Mouse (Mus musculus): ENCODE results near the gene Dach1. TPM values are rescaled to one million over a fixed set of nuclear protein-coding genes. Genes with fewer than 3 reads are reported as not detected.

Dach1 gene
- polyA plus RNA-seq, 1 experiment from 2014 or later = 0.18 TPM

GRCm38 (mm10) chr14:97829865-97830264, 339.7 kb downstream of the Dach1 start:
- H3K36me3 ChIP-seq = no peaks in the 10 kb centered on the region
- ATAC-seq (ENCODE audit: low read depth) (no peak), DNase-seq (no peak)
- H3K4me3 ChIP-seq (replicated peaks) = no peak overlapping the region
- H3K27ac ChIP-seq = no peak overlapping the region
- H3K4me2 ChIP-seq = no peak overlapping the region
- H3K27me3 ChIP-seq = no peaks in the 10 kb centered on the region
- no peaks in the 10 kb centered on the region for H3K9me3 ChIP-seq (replicated peaks)
- 57% methylated on average over 3 of the region's 3 CpGs for WGBS (ENCODE audit: insufficient replicate concordance)
- no peaks in the 10 kb centered on the region for H3K4me1 ChIP-seq (replicated peaks)
- H3K9ac ChIP-seq = no peak overlapping the region

- H3K9me3 ChIP-seq (replicated peaks) = no peaks in the 10 kb centered on the region
- H3K4me1 ChIP-seq (replicated peaks) = no peaks in the 10 kb centered on the region
- H3K9ac ChIP-seq = no peak overlapping the region
- H3K27ac ChIP-seq = no peak overlapping the region
- H3K36me3 ChIP-seq = no peaks in the 10 kb centered on the region
- no peak overlapping the region for H3K4me2 ChIP-seq
- no peak for ATAC-seq (ENCODE audit: low read depth)
- H3K4me3 ChIP-seq (replicated peaks) = no peak overlapping the region
- 66% methylated on average over 7 of the region's 7 CpGs for WGBS (ENCODE audit: insufficient replicate concordance)
- H3K27me3 ChIP-seq = no peaks in the 10 kb centered on the region
- DNase-seq = no peak
Observed at GRCm38 (mm10) chr14:97814555-97815175, 354.9 kb downstream of the Dach1 start.

GRCm38 (mm10) chr14:97813557-97813956, 356.0 kb downstream of the Dach1 start:
- H3K36me3 ChIP-seq = no peaks in the 10 kb centered on the region
- ATAC-seq (ENCODE audit: low read depth) (no peak), DNase-seq (no peak)
- no peaks in the 10 kb centered on the region for H3K27me3 ChIP-seq
- H3K27ac ChIP-seq = no peak overlapping the region
- no peak overlapping the region for H3K4me3 ChIP-seq (replicated peaks)
- WGBS (ENCODE audit: insufficient replicate concordance) = 72% methylated on average over 11 of the region's 11 CpGs
- H3K4me2 ChIP-seq = no peak overlapping the region
- H3K9me3 ChIP-seq (replicated peaks) = no peaks in the 10 kb centered on the region
- no peaks in the 10 kb centered on the region for H3K4me1 ChIP-seq (replicated peaks)
- no peak overlapping the region for H3K9ac ChIP-seq

- H3K36me3 ChIP-seq = no peaks in the 10 kb centered on the region
- no peak overlapping the region for H3K4me2 ChIP-seq
- WGBS (ENCODE audit: insufficient replicate concordance) = 60% methylated on average over 5 of the region's 5 CpGs
- no peak overlapping the region for H3K4me3 ChIP-seq (replicated peaks)
- no peaks in the 10 kb centered on the region for H3K4me1 ChIP-seq (replicated peaks)
- no peak for DNase-seq
- H3K9me3 ChIP-seq (replicated peaks) = no peaks in the 10 kb centered on the region
- no peak overlapping the region for H3K9ac ChIP-seq
- no peak overlapping the region for H3K27ac ChIP-seq
- no peaks in the 10 kb centered on the region for H3K27me3 ChIP-seq
- ATAC-seq (ENCODE audit: low read depth) = no peak
Observed at GRCm38 (mm10) chr14:97795385-97795952, 374.1 kb downstream of the Dach1 start.

DNA sequence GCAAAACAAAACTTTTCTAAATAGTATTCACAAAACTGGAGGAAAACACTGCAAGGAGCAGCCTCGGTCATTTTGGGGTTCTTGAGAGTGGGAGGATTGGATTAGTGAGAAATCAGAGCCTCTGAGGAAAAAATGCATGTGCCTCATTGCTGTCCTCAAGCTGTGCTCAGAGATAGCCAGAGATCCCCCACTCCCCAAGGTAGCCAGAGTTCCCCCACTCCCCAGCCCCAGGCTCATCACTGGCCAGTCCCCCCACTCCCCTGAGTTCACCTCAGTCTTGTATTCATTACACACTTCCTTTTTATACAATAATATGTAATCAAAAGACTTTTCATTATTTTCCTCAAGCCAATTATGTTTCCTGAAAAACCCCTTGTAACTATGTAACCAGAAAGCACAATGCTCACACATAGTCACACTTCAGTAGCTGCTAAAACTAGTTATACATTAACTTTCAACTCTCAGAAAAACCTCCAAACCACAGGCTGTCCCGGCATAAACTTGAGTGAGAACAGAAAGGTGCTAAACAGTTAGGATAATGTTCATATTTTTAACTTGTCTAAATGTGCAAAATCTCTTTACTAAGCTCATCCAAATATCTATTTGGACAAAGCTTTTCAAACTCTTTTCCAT, 395.3 kb downstream of the Dach1 start:
- DNase-seq (no peak), ATAC-seq (ENCODE audit: low read depth) (no peak)
- H3K9me3 ChIP-seq (replicated peaks) = no peaks in the 10 kb centered on the region
- no peaks in the 10 kb centered on the region for H3K36me3 ChIP-seq
- H3K27me3 ChIP-seq = no peaks in the 10 kb centered on the region
- no peaks in the 10 kb centered on the region for H3K4me1 ChIP-seq (replicated peaks)
- H3K9ac ChIP-seq = no peak overlapping the region
- H3K27ac ChIP-seq = no peak overlapping the region
- WGBS (ENCODE audit: insufficient replicate concordance) = 46% methylated on average over 2 of the region's 2 CpGs
- H3K4me2 ChIP-seq = no peak overlapping the region
- H3K4me3 ChIP-seq (replicated peaks) = no peak overlapping the region

- Histone ChIP-seq H3K9ac (no peak overlapping the region), H3K4me1 (replicated peaks) (no peaks in the 10 kb centered on the region), H3K9me3 (replicated peaks) (no peaks in the 10 kb centered on the region), H3K4me3 (replicated peaks) (no peak overlapping the region), H3K4me2 (no peak overlapping the region), H3K36me3 (no peaks in the 10 kb centered on the region), H3K27me3 (no peaks in the 10 kb centered on the region), H3K27ac (no peak overlapping the region)
- ATAC-seq (ENCODE audit: low read depth) = no peak
- no peak for DNase-seq
- 60% methylated on average over 4 of the region's 4 CpGs for WGBS (ENCODE audit: insufficient replicate concordance)
Observed at GRCm38 (mm10) chr14:97754400-97754799, 415.2 kb downstream of the Dach1 start.

- WGBS (ENCODE audit: insufficient replicate concordance) = 72% methylated on average over 2 of the region's 2 CpGs
- no peak overlapping the region for H3K4me3 ChIP-seq (replicated peaks)
- no peak overlapping the region for H3K27ac ChIP-seq
- DNase-seq = no peak
- no peak overlapping the region for H3K4me2 ChIP-seq
- no peaks in the 10 kb centered on the region for H3K4me1 ChIP-seq (replicated peaks)
- no peaks in the 10 kb centered on the region for H3K9me3 ChIP-seq (replicated peaks)
- no peak overlapping the region for H3K9ac ChIP-seq
- ATAC-seq (ENCODE audit: low read depth) = no peak
- H3K36me3 ChIP-seq = no peaks in the 10 kb centered on the region
- no peaks in the 10 kb centered on the region for H3K27me3 ChIP-seq
Observed at GRCm38 (mm10) chr14:97753973-97754372, 415.6 kb downstream of the Dach1 start.

DNA sequence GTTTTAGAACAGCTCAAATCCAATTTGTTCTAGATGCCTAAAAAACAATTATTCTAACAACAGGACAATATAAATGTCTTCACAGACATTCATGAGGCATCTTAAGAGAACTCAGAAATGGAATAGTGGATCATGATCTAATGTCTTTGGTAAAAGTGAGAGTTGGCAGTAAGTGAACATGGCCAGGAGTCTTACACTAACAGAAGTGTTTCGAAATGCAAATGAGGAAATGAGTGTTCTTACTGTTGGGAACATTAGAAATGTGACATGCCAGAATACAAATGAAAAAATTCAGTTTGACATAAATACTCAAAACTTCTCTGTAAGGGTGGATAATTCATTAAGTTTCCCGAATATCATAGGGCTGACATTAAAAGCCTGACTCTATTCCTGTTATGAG, 426.3 kb downstream of the Dach1 start:
- 60% methylated on average over 2 of the region's 2 CpGs for WGBS (ENCODE audit: insufficient replicate concordance)

GRCm38 (mm10) chr14:97742785-97743184, 426.8 kb downstream of the Dach1 start:
- 56% methylated on average over 4 of the region's 4 CpGs for WGBS (ENCODE audit: insufficient replicate concordance)
- no peaks in the 10 kb centered on the region for H3K4me1 ChIP-seq (replicated peaks)
- H3K9ac ChIP-seq = no peak overlapping the region
- ATAC-seq (ENCODE audit: low read depth) (no peak), DNase-seq (no peak)
- H3K4me2 ChIP-seq = no peak overlapping the region
- no peak overlapping the region for H3K4me3 ChIP-seq (replicated peaks)
- no peaks in the 10 kb centered on the region for H3K36me3 ChIP-seq
- H3K27me3 ChIP-seq = no peaks in the 10 kb centered on the region
- no peaks in the 10 kb centered on the region for H3K9me3 ChIP-seq (replicated peaks)
- no peak overlapping the region for H3K27ac ChIP-seq

More for the DNA sequence above, 426.3 kb downstream of the Dach1 start:
- H3K9ac ChIP-seq = no peak overlapping the region
- no peak overlapping the region for H3K4me2 ChIP-seq
- H3K4me3 ChIP-seq (replicated peaks) = no peak overlapping the region
- no peaks in the 10 kb centered on the region for H3K4me1 ChIP-seq (replicated peaks)
- H3K27me3 ChIP-seq = no peaks in the 10 kb centered on the region
- H3K27ac ChIP-seq = no peak overlapping the region
- ATAC-seq (ENCODE audit: low read depth) (no peak), DNase-seq (no peak)
- H3K9me3 ChIP-seq (replicated peaks) = no peaks in the 10 kb centered on the region
- H3K36me3 ChIP-seq = no peaks in the 10 kb centered on the region

Measured in liver, embryonic 13.5 days (tissue).